Mouse (Mus musculus) midbrain, embryonic 14.5 days (tissue): ENCODE measurements at regions not wholly inside any gene's neighbourhood (a gene's known extent, or its start where the extent isn't known, plus 50 kb on each side); places are given as distances from the start of the nearest gene placed in this dataset.
"Not testable (repeated sequence)": the region's sequence is repeated elsewhere in the genome, so short reads cannot be mapped to it uniquely, and the experiment has no call there.

Experiments used
- ATAC-seq: fragments of 200-750 bp; cut with Nextera tagmentation; 2 replicates; pipeline ENCODE4 v1.8.0; 2017; ENCODE audit warnings: moderate number of reproducible peaks, moderate library complexity; ENCODE audit not compliant: low FRiP score, low TSS enrichment
- DNase-seq: peaks from one replicate; pipeline ENCODE4 v3.0.0-alpha.2; 2015
- H3K27ac ChIP-seq: fragments of 300-500 bp; sonication (generic); replicated peaks from 2 replicates; pipeline ENCODE4 v1.5.1; 2014; ENCODE audit warnings: mild to moderate bottlenecking, low read depth, low read length, moderate library complexity
- H3K27me3 ChIP-seq: fragments of 300-500 bp; sonication (generic); 2 replicates; pipeline ENCODE4 v1.6.1; 2014; ENCODE audit warnings: low read length, control low read depth, mixed read lengths; ENCODE audit not compliant: control insufficient read depth, insufficient read depth
- H3K36me3 ChIP-seq: fragments of 300-500 bp; sonication (generic); 2 replicates; pipeline ENCODE4 v1.6.1; 2014; ENCODE audit warnings: low read length, control low read depth; ENCODE audit not compliant: control insufficient read depth, insufficient read depth
- H3K4me1 ChIP-seq: fragments of 300-500 bp; sonication (generic); 2 replicates; pipeline ENCODE4 v1.6.1; 2014; ENCODE audit warnings: mild to moderate bottlenecking, antibody characterized with exemption, low read length, control low read depth; ENCODE audit not compliant: control insufficient read depth, insufficient read depth
- H3K4me2 ChIP-seq: fragments of 300-500 bp; sonication (generic); 2 replicates; pipeline ENCODE4 v1.6.1; 2014; ENCODE audit warnings: mild to moderate bottlenecking, low read length, moderate library complexity
- H3K4me3 ChIP-seq: fragments of 300-500 bp; sonication (generic); replicated peaks from 2 replicates; pipeline ENCODE4 v1.5.1; 2014; ENCODE audit warnings: low read depth, low read length
- H3K9ac ChIP-seq: fragments of 300-500 bp; sonication (generic); replicated peaks from 2 replicates; pipeline ENCODE4 v1.6.1; 2014; ENCODE audit warnings: mild to moderate bottlenecking, low read length, moderate library complexity
- H3K9me3 ChIP-seq: fragments of 300-500 bp; sonication (generic); 2 replicates; pipeline ENCODE4 v1.6.1; 2016; ENCODE audit warnings: low read length, control low read depth, mixed read lengths; ENCODE audit not compliant: control insufficient read depth
- WGBS: fragments of 180-500 bp; shearing (Covaris S2); extraction: QIAGEN DNeasy Blood & Tissue Kit; methylation state at CpG from one replicate; pipeline ENCODE4 v1.1.7; 2014; 5-methylcytosine and 5-hydroxymethylcytosine counted together

GRCm38 (mm10) chr10:38704762-38705130 is 116.8 kb downstream of the Rfpl4b start:
- DNase-seq, H3K4me2 ChIP-seq, H3K9me3 ChIP-seq, H3K27ac ChIP-seq, H3K27me3 ChIP-seq, ATAC-seq, H3K9ac ChIP-seq, H3K36me3 ChIP-seq, H3K4me1 ChIP-seq, H3K4me3 ChIP-seq: not testable (repeated sequence)
- 76% methylated on average over 1 of the region's 1 CpGs for whole genome bisulfite sequencing

GRCm38 (mm10) chr10:38703954-38704761 is 117.4 kb downstream of the Rfpl4b start:
- Histone ChIP-seq H3K4me3 (no peak overlapping the region), H3K9ac (no peak overlapping the region), H3K27me3 (no peaks in the 10 kb centered on the region), H3K27ac (no peak overlapping the region), H3K36me3 (no peaks in the 10 kb centered on the region), H3K4me1 (no peaks in the 10 kb centered on the region), H3K9me3 (no peaks in the 10 kb centered on the region), H3K4me2 (no peak overlapping the region)
- WGBS: 90% methylated on average over 4 of the region's 4 CpGs
- no peak for DNase-seq
- ATAC-seq: no peak

GRCm38 (mm10) chr10:38677453-38677852 is 144.1 kb downstream of the Rfpl4b start:
- Histone ChIP-seq H3K9me3 (no peaks in the 10 kb centered on the region), H3K9ac (no peak overlapping the region), H3K27me3 (no peaks in the 10 kb centered on the region), H3K4me1 (no peaks in the 10 kb centered on the region), H3K4me3 (no peak overlapping the region), H3K4me2 (no peak overlapping the region), H3K27ac (no peak overlapping the region), H3K36me3 (no peaks in the 10 kb centered on the region)
- DNase-seq: no peak
- ATAC-seq: no peak
- WGBS: 91% methylated on average over 2 of the region's 2 CpGs

GRCm38 (mm10) chr10:38668610-38669009 is 153.0 kb downstream of the Rfpl4b start:
- no peaks in the 10 kb centered on the region for H3K4me1 ChIP-seq
- no peak overlapping the region for H3K4me3 ChIP-seq
- H3K27me3 ChIP-seq: no peaks in the 10 kb centered on the region
- no peak overlapping the region for H3K4me2 ChIP-seq
- H3K27ac ChIP-seq: no peak overlapping the region
- ATAC-seq (no peak), DNase-seq (no peak)
- H3K9ac ChIP-seq: no peak overlapping the region
- no peaks in the 10 kb centered on the region for H3K9me3 ChIP-seq
- H3K36me3 ChIP-seq: no peaks in the 10 kb centered on the region

GRCm38 (mm10) chr10:38667841-38668240 is 153.7 kb downstream of the Rfpl4b start:
- Histone ChIP-seq H3K4me1 (no peaks in the 10 kb centered on the region), H3K27ac (no peak overlapping the region), H3K36me3 (no peaks in the 10 kb centered on the region), H3K4me2 (no peak overlapping the region), H3K9ac (no peak overlapping the region), H3K27me3 (no peaks in the 10 kb centered on the region), H3K9me3 (no peaks in the 10 kb centered on the region), H3K4me3 (no peak overlapping the region)
- DNase-seq: no peak
- no peak for ATAC-seq

GRCm38 (mm10) chr10:38635695-38636094 is 185.9 kb downstream of the Rfpl4b start:
- DNase-seq (no peak), ATAC-seq (no peak)
- Histone ChIP-seq H3K4me1 (no peaks in the 10 kb centered on the region), H3K9ac (no peak overlapping the region), H3K9me3 (no peaks in the 10 kb centered on the region; the same call in 1 of the 2 replicates), H3K4me3 (no peak overlapping the region), H3K36me3 (no peaks in the 10 kb centered on the region), H3K4me2 (no peak overlapping the region), H3K27me3 (no peaks in the 10 kb centered on the region), H3K27ac (no peak overlapping the region)
- WGBS: 78% methylated on average over 1 of the region's 1 CpGs

- H3K27ac ChIP-seq: no peak overlapping the region
- H3K36me3 ChIP-seq: no peaks in the 10 kb centered on the region
- no peak overlapping the region for H3K4me3 ChIP-seq
- no peaks in the 10 kb centered on the region for H3K4me1 ChIP-seq
- no peak overlapping the region for H3K4me2 ChIP-seq
- no peaks in the 10 kb centered on the region for H3K9me3 ChIP-seq
- peak; percentile 22; the same call in 1 of the 2 replicates for ATAC-seq
- peak; percentile 17 for DNase-seq
- WGBS: 67% methylated on average over 4 of the region's 4 CpGs
- H3K27me3 ChIP-seq: no peaks in the 10 kb centered on the region
- no peak overlapping the region for H3K9ac ChIP-seq
These were observed 191.6 kb downstream of the Rfpl4b start for GRCm38 (mm10) chr10:38629907-38630505.

GRCm38 (mm10) chr10:38623399-38623798 is 198.2 kb downstream of the Rfpl4b start:
- Histone ChIP-seq H3K27me3 (no peaks in the 10 kb centered on the region), H3K9ac (no peak overlapping the region), H3K9me3 (no peaks in the 10 kb centered on the region), H3K27ac (no peak overlapping the region), H3K4me3 (no peak overlapping the region), H3K4me1 (no peaks in the 10 kb centered on the region), H3K36me3 (no peaks in the 10 kb centered on the region), H3K4me2 (no peak overlapping the region)
- 95% methylated on average over 1 of the region's 1 CpGs for WGBS
- ATAC-seq: no peak
- DNase-seq: no peak
